Mouse (Mus musculus): ENCODE results near the gene Oxld1. TPM values are rescaled to one million over a fixed set of nuclear protein-coding genes. Genes with fewer than 3 reads are reported as not detected.

Gene Oxld1
- 3.7 TPM for total RNA-seq (2023)

GRCm38 (mm10) chr11:120457772-120458751 is at the start of gene Oxld1, which contains the start of gene Ccdc137:
Gene Oxld1, minus strand, starts transcription at chr11:120458068.
Gene Ccdc137, plus strand, starts transcription at chr11:120458115.

DNA sequence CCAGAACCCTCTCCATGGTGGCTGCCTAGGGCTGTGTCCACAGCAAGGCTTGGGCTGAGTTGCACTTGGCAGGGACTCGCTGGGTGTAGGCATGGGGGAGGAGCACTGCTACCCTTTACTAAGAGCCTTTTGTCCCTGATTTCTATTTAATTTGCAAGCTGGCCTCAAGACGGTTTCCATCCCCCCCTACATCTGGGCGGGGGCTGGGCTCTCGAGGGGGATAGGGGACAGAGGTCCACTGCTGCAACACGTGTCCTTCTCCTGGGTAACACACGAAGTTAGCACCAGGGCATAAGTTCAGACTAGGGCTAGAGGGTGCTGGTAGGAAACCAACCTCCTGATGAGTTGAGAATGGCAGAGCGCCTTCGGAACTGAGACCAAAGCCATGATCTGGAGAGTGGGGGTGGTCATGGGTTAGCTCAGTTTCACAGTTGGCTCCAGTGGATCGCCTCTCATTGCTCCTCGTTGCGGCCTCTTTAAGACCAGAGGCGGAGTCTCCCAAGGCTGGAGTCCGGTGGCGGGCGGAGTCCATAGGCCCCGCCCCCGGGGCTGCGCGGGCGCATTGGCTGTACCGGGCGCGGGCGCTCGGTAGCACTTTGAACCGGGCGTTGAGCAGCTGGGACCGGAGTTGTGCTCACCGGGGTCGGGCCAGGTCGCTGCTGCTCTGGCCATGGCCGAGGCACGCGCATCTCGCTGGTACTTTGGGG is 33.6 kb upstream of the Oxld1 start, which contains the start of gene Slc25a10:
Gene Slc25a10, plus strand, starts transcription at position 524 of the 707 bp plus-strand sequence.

DNA sequence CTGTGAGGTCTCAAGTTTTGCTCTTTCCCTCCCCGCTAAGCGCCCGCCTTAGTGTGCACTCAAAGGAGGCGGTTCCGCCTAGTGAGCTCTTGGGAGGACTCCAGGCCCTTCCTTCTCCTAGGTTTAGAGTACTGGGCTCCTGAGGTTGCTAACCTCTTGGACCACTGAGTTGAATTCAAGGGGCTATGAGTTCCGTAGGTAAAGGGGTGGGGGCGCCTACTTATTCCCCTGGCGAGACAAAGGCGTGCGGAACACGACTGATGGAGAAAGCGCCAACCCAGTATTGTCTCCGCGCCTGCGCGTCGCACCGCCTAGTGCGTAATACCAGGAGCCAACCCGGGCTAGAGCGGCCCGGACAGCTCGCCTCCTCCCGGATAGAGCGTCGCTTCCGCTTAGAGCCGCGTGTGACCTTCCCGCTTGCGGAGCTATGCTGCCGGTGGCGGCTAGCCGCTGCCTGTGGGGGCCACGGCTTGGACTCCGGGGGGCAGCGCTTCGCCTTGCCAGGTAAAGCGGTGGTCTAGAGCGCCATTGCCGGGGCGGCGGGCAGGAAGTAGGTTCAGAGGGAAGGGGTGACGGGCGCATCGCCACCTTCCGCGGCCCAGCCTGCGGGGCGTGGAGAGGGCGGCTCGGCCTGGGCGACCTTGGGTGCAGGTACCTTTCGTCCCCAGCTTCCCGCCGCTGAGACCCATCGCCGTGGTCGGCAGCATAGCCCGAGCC is 26.6 kb upstream of the Oxld1 start, which contains the start of gene Mrpl12:
Gene Mrpl12, plus strand, starts transcription at position 349 of the 717 bp plus-strand sequence.

DNA sequence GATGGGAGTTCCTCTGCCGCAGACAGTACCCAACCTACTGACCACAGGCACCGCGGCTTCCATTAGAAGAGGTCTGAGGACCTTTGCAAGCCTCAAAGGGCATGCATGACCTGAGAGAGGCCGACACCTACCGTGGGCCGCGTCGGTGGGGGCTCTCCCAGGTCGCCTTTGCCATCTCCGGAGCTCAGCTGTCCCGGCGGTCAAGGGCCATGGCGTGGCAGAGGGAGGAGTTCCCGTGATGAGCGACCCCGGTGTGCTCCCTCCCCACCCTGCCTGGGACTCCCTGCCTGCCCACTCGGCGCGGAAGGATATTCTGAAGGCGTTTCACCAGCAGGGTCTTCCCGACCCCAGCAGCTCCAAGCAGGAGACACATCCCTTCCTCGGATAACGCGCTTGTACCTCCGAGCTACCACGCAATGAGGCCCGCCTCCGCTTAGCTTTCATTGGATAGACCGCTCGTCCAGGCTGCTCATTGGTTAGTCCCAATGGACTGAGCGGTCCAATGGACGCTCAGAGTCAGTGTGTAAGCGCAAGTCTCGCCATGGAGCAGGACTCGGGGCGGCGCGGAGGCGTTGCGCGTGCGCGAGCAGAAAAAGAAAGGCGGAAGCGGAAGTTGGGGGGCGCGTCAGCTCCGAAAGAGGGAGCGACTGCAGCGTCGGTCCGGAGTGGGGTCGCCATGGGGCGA is 9.3 kb upstream of the Oxld1 start, which contains the start of gene Arl16:
Gene Arl16, minus strand, starts transcription at position 557 of the 685 bp plus-strand sequence.

GRCm38 (mm10) chr11:120453306-120453705 is 4.6 kb downstream of the Oxld1 start, which contains the start of gene Pde6g:
Gene Pde6g, minus strand, starts transcription at chr11:120453500.

DNA sequence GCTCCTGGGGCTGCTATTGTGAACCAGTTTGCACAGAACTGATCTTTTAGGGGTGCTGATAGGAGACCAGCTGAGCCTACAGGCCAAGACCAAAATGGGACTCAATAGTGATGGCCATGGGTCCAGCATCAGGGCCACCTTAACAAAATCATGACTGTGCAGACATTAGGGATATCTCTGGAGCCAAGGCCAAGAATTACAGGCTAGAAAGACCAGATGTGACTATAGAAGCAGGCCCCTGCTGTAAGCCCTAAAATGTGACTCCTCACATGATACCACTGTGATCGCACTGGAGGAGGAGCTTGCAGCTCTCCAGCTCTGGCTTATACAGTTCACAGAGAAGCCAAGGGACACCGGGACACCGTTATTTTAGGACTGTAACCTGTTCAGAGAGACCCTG is 15.5 kb downstream of the Oxld1 start, which contains the start of gene Tspan10:
Gene Tspan10, plus strand, starts transcription at position 301 of the 400 bp plus-strand sequence.

GRCm38 (mm10) chr11:120437152-120437856 is 20.6 kb downstream of the Oxld1 start, which contains the start of gene Nploc4:
Gene Nploc4, minus strand, starts transcription at chr11:120437708.

Other genes starting within 250 kb of the Oxld1 start
- gene Bahcc1, start 225.1 kb downstream of the Oxld1 start, total RNA-seq (2023) = 0.32 TPM
- 1,148 TPM for gene Actg1, start 109.5 kb downstream of the Oxld1 start, total RNA-seq (2023)
- 1.1 TPM for gene Fscn2, start 96.5 kb downstream of the Oxld1 start, total RNA-seq (2023)
- gene Faap100, start 79.3 kb downstream of the Oxld1 start, total RNA-seq (2023) = 25.7 TPM
- gene Nploc4, start 20.4 kb downstream of the Oxld1 start, total RNA-seq (2023) = 58.8 TPM
- 57.3 TPM for gene Tspan10, start 15.4 kb downstream of the Oxld1 start, total RNA-seq (2023)
- 0.67 TPM for gene Pde6g, start 4.6 kb downstream of the Oxld1 start, total RNA-seq (2023)
- gene Ccdc137, start within 50 bp of the Oxld1 start, total RNA-seq (2023) = 35.0 TPM
- 12.6 TPM for gene Arl16, start 9.5 kb upstream of the Oxld1 start, total RNA-seq (2023)
- gene Mrpl12, start 26.5 kb upstream of the Oxld1 start, total RNA-seq (2023) = 32.6 TPM
- gene Slc25a10, start 33.8 kb upstream of the Oxld1 start, total RNA-seq (2023) = 9.1 TPM
- gene Gcgr, start 72.6 kb upstream of the Oxld1 start, total RNA-seq (2023) = not detected
- 37.9 TPM for gene Mcrip1, start 91.7 kb upstream of the Oxld1 start, total RNA-seq (2023)
- gene Ppp1r27, start 93.1 kb upstream of the Oxld1 start, total RNA-seq (2023) = not detected
- gene P4hb, start 115.2 kb upstream of the Oxld1 start, total RNA-seq (2023) = 114 TPM
- gene Arhgdia, start 123.6 kb upstream of the Oxld1 start, total RNA-seq (2023) = 372 TPM
- gene Alyref, start 140.3 kb upstream of the Oxld1 start, total RNA-seq (2023) = 104 TPM
- gene Anapc11, start 140.4 kb upstream of the Oxld1 start, total RNA-seq (2023) = 57.5 TPM
- gene Npb, start 150.4 kb upstream of the Oxld1 start, total RNA-seq (2023) = 6.0 TPM
- 152 TPM for gene Pcyt2, start 159.9 kb upstream of the Oxld1 start, total RNA-seq (2023)
- gene Sirt7, start 167.2 kb upstream of the Oxld1 start, total RNA-seq (2023) = 96.6 TPM
- gene Mafg, start 175.5 kb upstream of the Oxld1 start, total RNA-seq (2023) = 53.1 TPM
- 2.8 TPM for gene Pycr1, start 185.7 kb upstream of the Oxld1 start, total RNA-seq (2023)
- gene Myadml2, start 190.1 kb upstream of the Oxld1 start, total RNA-seq (2023) = not detected
- not detected for gene Notum, start 203.1 kb upstream of the Oxld1 start, total RNA-seq (2023)
- 106 TPM for gene Aspscr1, start 214.9 kb upstream of the Oxld1 start, total RNA-seq (2023)

All from CD4-positive naive resting alpha-beta T cell, adult 76 days (primary cell).